Mouse (Mus musculus): ENCODE measurements around the gene Osbpl8. TPM values are rescaled to one million over a fixed set of nuclear protein-coding genes. Genes with fewer than 3 reads are reported as not detected.

Gene Osbpl8
- total and polyA plus RNA-seq, 3 experiments, result 12.9 to 26.4 (median 23.4) TPM

- Histone ChIP-seq H3K9ac (ENCODE audit: insufficient read depth, low read depth) (no peak overlapping the region), H3K27me3 (replicated peaks) (no peaks in the 10 kb centered on the region), H3K79me2 (replicated peaks; ENCODE audit: control insufficient read depth, extremely low read depth, insufficient read depth, poor library complexity, severe bottlenecking) (no peaks in the 10 kb centered on the region; the same call in 1 of the 2 replicates), H3K9me3 (replicated peaks; ENCODE audit: low read length) (no peaks in the 10 kb centered on the region), H3K36me3 (replicated peaks in 1 of 2; ENCODE audit: control insufficient read depth in 1 of 2, insufficient read depth in 1 of 2, low read length in 1 of 2) (peaks cover 0 to 18% of the 10 kb centered on the region in 2 experiments), H3K27ac (ENCODE audit: insufficient read depth, low read depth) (no peak overlapping the region), H3K4me2 (ENCODE audit: insufficient read depth, low read depth, poor library complexity, severe bottlenecking) (no peak overlapping the region), H3K4me1 (ENCODE audit: control insufficient read depth in 1 of 2, insufficient read depth in 2 of 2) (peaks cover 0 to 23% of the 10 kb centered on the region in 2 experiments; a peak in 2 of 4 replicates), H3K4me3 (replicated peaks in 1 of 3; ENCODE audit: low read depth in 2 of 3, low read length in 2 of 3, poor library complexity in 1 of 3) (no peak overlapping the region)
- no peak for DNase-seq (ENCODE audit: extremely low read depth)
- in situ Hi-C loops (cut with MboI; ENCODE audit: low pct_ligation_motif_present, low pct_unique_long_range_greater_than_20kb, low sequenced_read_pairs), result loop anchor here (5.0 to 25.0 kb wide), 3 partner anchors 186 to 636 kb away; no protein-coding TSS in a partner anchor
- no peak for TF ChIP-seq MAFK (IDR thresholded peaks at IDR 0.05; ENCODE audit: insufficient replicate concordance, low read length)
- no peak for TF ChIP-seq CTCF (conservative IDR thresholded peaks at IDR 0.05 in 1 of 2, IDR thresholded peaks at IDR 0.05 in 1 of 2; ENCODE audit: low read depth in 2 of 2, low read length in 2 of 2)
- TF ChIP-seq ELF1 (IDR thresholded peaks at IDR 0.05; ENCODE audit: low read depth, low read length), result no peak
- no peak for TF ChIP-seq POLR2A (IDR thresholded peaks at IDR 0.05; ENCODE audit: low read depth, low read length)
- TF ChIP-seq MYC (IDR thresholded peaks at IDR 0.05; ENCODE audit: low read depth, low read length), result no peak
- no peak for TF ChIP-seq E2F4 (IDR thresholded peaks at IDR 0.05; ENCODE audit: insufficient replicate concordance, low read depth, low read length)
- no peak for TF ChIP-seq CHD2 (IDR thresholded peaks at IDR 0.05; ENCODE audit: low read length)
- TF ChIP-seq NRF1 (IDR thresholded peaks at IDR 0.05; ENCODE audit: low read depth, low read length), result no peak
- TF ChIP-seq POLR2AphosphoS2 (IDR thresholded peaks at IDR 0.05; ENCODE audit: low read depth, low read length), result no peak
- TF ChIP-seq JUN (IDR thresholded peaks at IDR 0.05; ENCODE audit: insufficient read depth, low read depth, low read length), result no peak
- TF ChIP-seq SMC3 (IDR thresholded peaks at IDR 0.05; ENCODE audit: low read depth, low read length), result no peak
- dilution Hi-C loops (cut with MboI; ENCODE audit: extremely low pct_ligation_motif_present, extremely low pct_unique_long_range_greater_than_20kb, low sequenced_read_pairs), result no loop called here
Measured at GRCm38 (mm10) chr10:111301041-111301440, 136.5 kb downstream of the Osbpl8 start.

DNA sequence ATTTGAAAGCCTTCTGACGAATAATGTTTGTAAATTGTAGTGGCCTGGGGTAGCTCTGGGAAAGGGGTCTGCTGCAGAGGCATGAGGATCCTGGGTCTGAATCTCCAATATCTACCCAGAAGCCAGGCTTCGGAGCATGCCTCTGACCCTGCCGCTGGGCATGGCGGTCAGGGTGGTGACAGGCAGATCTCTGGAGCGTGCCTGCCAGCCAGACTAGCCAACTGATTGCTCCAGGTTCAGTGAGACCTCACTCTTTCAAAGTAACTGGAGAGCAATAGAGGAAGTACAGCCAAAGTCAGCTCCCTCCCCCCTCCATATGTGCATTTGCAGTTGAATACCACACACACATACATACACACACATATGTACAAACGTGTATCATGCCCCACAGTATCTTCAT, 137.9 kb downstream of the Osbpl8 start:
- dilution Hi-C loops (cut with MboI; ENCODE audit: extremely low pct_ligation_motif_present, extremely low pct_unique_long_range_greater_than_20kb, low sequenced_read_pairs) (no loop called here), in situ Hi-C loops (cut with MboI; ENCODE audit: low pct_ligation_motif_present, low pct_unique_long_range_greater_than_20kb, low sequenced_read_pairs) (loop anchor here (5.0 to 25.0 kb wide), 3 partner anchors 185 to 635 kb away; no protein-coding TSS in a partner anchor)
- Histone ChIP-seq H3K9ac (ENCODE audit: insufficient read depth, low read depth) (no peak overlapping the region), H3K4me2 (ENCODE audit: insufficient read depth, low read depth, poor library complexity, severe bottlenecking) (no peak overlapping the region), H3K27ac (ENCODE audit: insufficient read depth, low read depth) (no peak overlapping the region), H3K36me3 (replicated peaks in 1 of 2; ENCODE audit: control insufficient read depth in 1 of 2, insufficient read depth in 1 of 2, low read length in 1 of 2) (peaks cover 0 to 18% of the 10 kb centered on the region in 2 experiments), H3K4me1 (ENCODE audit: control insufficient read depth in 1 of 2, insufficient read depth in 2 of 2) (peaks cover 0 to 22% of the 10 kb centered on the region in 2 experiments; a peak in 2 of 4 replicates), H3K27me3 (replicated peaks) (no peaks in the 10 kb centered on the region), H3K9me3 (replicated peaks; ENCODE audit: low read length) (no peaks in the 10 kb centered on the region), H3K79me2 (replicated peaks; ENCODE audit: control insufficient read depth, extremely low read depth, insufficient read depth, poor library complexity, severe bottlenecking) (no peaks in the 10 kb centered on the region; the same call in 1 of the 2 replicates), H3K4me3 (replicated peaks in 1 of 3; ENCODE audit: low read depth in 2 of 3, low read length in 2 of 3, poor library complexity in 1 of 3) (no peak overlapping the region)
- TF ChIP-seq ELF1 (IDR thresholded peaks at IDR 0.05; ENCODE audit: low read depth, low read length) (no peak), NELFE (IDR thresholded peaks at IDR 0.05; ENCODE audit: low read depth, low read length) (no peak), POLR2AphosphoS2 (IDR thresholded peaks at IDR 0.05; ENCODE audit: low read depth, low read length) (no peak), USF2 (conservative IDR thresholded peaks at IDR 0.05; ENCODE audit: low read depth, low read length) (no peak), MAZ (IDR thresholded peaks at IDR 0.05; ENCODE audit: low read depth, low read length) (no peak), CHD1 (IDR thresholded peaks at IDR 0.05; ENCODE audit: low read depth, low read length) (no peak), TBP (conservative IDR thresholded peaks at IDR 0.05; ENCODE audit: low read depth, low read length) (no peak), CHD2 (IDR thresholded peaks at IDR 0.05; ENCODE audit: low read length) (no peak), MAX (IDR thresholded peaks at IDR 0.05; ENCODE audit: low read length) (no peak), UBTF (IDR thresholded peaks at IDR 0.05; ENCODE audit: low read depth, low read length) (no peak), HCFC1 (IDR thresholded peaks at IDR 0.05; ENCODE audit: low read depth, low read length) (no peak), NRF1 (IDR thresholded peaks at IDR 0.05; ENCODE audit: low read depth, low read length) (no peak), MYC (IDR thresholded peaks at IDR 0.05; ENCODE audit: low read depth, low read length) (no peak), ZC3H11A (IDR thresholded peaks at IDR 0.05; ENCODE audit: low read depth, low read length) (no peak), EP300 (IDR thresholded peaks at IDR 0.05; ENCODE audit: low read length) (no peak), TCF12 (IDR thresholded peaks at IDR 0.05; ENCODE audit: low read depth, low read length) (no peak)
- DNase-seq (ENCODE audit: extremely low read depth), result no peak

Data from CH12.LX (cell line).